Mouse (Mus musculus) heart, embryonic 14.5 days (tissue): ENCODE measurements at regions not wholly inside any gene's neighbourhood (a gene's known extent, or its start where the extent isn't known, plus 50 kb on each side); places are given as distances from the start of the nearest gene placed in this dataset.

Experiments used
- ATAC-seq: fragments of 200-750 bp; cut with Nextera tagmentation; 2 replicates; pipeline ENCODE4 v1.8.0; 2017; ENCODE audit warnings: low read depth, moderate TSS enrichment; ENCODE audit not compliant: insufficient number of reproducible peaks, insufficient read depth, low FRiP score
- H3K27ac ChIP-seq, 2 experiments: fragments of 200-500 bp in 1 of 2; fragments of 300-500 bp in 1 of 2; sonication (generic) in 1 of 2; replicated peaks in 1 of 2; 2 replicates each; pipeline ENCODE4 v1.5.1; 2012 to 2014; ENCODE audit warnings: low read depth in 2 of 2, low read length in 2 of 2, control low read depth in 1 of 2, mild to moderate bottlenecking in 1 of 2, mixed read lengths in 1 of 2; ENCODE audit not compliant: control insufficient read depth in 1 of 2, insufficient read depth in 1 of 2
- H3K27me3 ChIP-seq: fragments of 300-500 bp; sonication (generic); 2 replicates; pipeline ENCODE4 v1.6.1; 2014; ENCODE audit warnings: mild to moderate bottlenecking, low read length, control low read depth; ENCODE audit not compliant: control insufficient read depth, insufficient read depth
- H3K36me3 ChIP-seq: fragments of 300-500 bp; sonication (generic); 2 replicates; pipeline ENCODE4 v1.6.1; 2014; ENCODE audit warnings: mild to moderate bottlenecking, control low read depth, low read length, mixed read lengths; ENCODE audit not compliant: control insufficient read depth, insufficient read depth
- H3K4me1 ChIP-seq, 2 experiments: fragments of 200-500 bp in 1 of 2; fragments of 300-500 bp in 1 of 2; sonication (generic) in 1 of 2; 2 replicates each; pipeline ENCODE4 v1.6.1; 2012 to 2014; ENCODE audit warnings: low read length in 2 of 2, control low read depth in 1 of 2, mixed read lengths in 1 of 2; ENCODE audit not compliant: control insufficient read depth in 2 of 2, insufficient read depth in 2 of 2
- H3K4me2 ChIP-seq: fragments of 300-500 bp; sonication (generic); 2 replicates; pipeline ENCODE4 v1.6.1; 2014; ENCODE audit warnings: mild to moderate bottlenecking, low read length
- H3K4me3 ChIP-seq, 2 experiments: fragments of 200-500 bp in 1 of 2; fragments of 300-500 bp in 1 of 2; sonication (generic) in 1 of 2; 2 replicates each; pipeline ENCODE4 v1.5.1; 2012 to 2014; ENCODE audit warnings: low read length in 2 of 2, mild to moderate bottlenecking in 2 of 2, control low read depth in 1 of 2, low read depth in 1 of 2, moderate library complexity in 1 of 2; ENCODE audit not compliant: control insufficient read depth in 1 of 2, insufficient read depth in 1 of 2
- H3K9ac ChIP-seq: fragments of 300-500 bp; sonication (generic); 2 replicates; pipeline ENCODE4 v1.6.1; 2014; ENCODE audit warnings: mild to moderate bottlenecking, low read length
- H3K9me3 ChIP-seq: fragments of 300-500 bp; sonication (generic); 2 replicates; pipeline ENCODE4 v1.6.1; 2016; ENCODE audit warnings: low read length, control low read depth; ENCODE audit not compliant: control insufficient read depth
- WGBS: fragments of 180-500 bp; shearing (Covaris S2); extraction: QIAGEN DNeasy Blood & Tissue Kit; methylation state at CpG from one replicate; pipeline ENCODE4 v1.1.7; 2014; 5-methylcytosine and 5-hydroxymethylcytosine counted together

GRCm38 (mm10) chr6:67127727-67128126, 90.5 kb upstream of the Gadd45a start:
- no peak for ATAC-seq
- Histone ChIP-seq H3K4me1 (peaks cover 0 to 5% of the 10 kb centered on the region in 2 experiments; a peak in 1 of 4 replicates), H3K9me3 (peaks cover 4% of the 10 kb centered on the region; the same call in 1 of the 2 replicates), H3K4me2 (no peak overlapping the region), H3K9ac (no peak overlapping the region), H3K27ac (no peak overlapping the region), H3K27me3 (peaks cover 26% of the 10 kb centered on the region; the same call in 1 of the 2 replicates), H3K36me3 (no peaks in the 10 kb centered on the region), H3K4me3 (no peak overlapping the region)
- 75% methylated on average over 4 of the region's 4 CpGs for WGBS

DNA sequence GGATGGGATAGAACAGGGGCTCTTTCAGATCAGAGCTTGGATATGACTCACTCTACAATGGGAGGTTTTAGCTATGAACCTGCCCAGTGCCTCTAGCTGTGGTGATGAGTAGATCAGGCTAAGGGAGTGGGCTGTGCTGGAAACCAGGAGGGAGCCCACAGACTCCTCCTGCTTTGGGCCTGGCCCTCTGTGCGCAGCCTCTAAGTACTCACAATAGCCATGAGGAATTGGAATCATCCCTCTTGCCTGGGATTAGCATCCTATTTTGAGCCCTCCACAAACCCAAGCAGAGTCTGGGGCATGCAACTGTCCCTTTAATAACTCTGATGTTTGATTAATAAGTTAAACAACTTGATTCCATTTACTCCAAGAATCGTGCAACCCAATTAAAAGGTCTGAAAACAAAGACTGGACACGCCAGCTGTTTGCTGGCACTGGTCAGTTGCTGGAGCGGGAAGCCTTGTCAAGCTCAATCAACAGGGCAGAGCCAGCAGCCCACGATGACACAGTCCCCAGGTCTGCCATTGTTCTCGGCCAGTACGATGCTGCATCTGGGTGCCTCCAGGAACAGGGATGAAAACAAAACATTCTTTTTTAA, 88.6 kb upstream of the Gadd45a start:
- Histone ChIP-seq H3K4me3 (no peak overlapping the region), H3K4me2 (no peak overlapping the region), H3K9ac (no peak overlapping the region), H3K27me3 (peaks cover 25% of the 10 kb centered on the region; the same call in 1 of the 2 replicates), H3K4me1 (peaks cover 0 to 5% of the 10 kb centered on the region in 2 experiments; a peak in 1 of 4 replicates), H3K9me3 (no peaks in the 10 kb centered on the region), H3K27ac (no peak overlapping the region), H3K36me3 (no peaks in the 10 kb centered on the region)
- 73% methylated on average over 7 of the region's 7 CpGs for WGBS
- no peak for ATAC-seq

DNA sequence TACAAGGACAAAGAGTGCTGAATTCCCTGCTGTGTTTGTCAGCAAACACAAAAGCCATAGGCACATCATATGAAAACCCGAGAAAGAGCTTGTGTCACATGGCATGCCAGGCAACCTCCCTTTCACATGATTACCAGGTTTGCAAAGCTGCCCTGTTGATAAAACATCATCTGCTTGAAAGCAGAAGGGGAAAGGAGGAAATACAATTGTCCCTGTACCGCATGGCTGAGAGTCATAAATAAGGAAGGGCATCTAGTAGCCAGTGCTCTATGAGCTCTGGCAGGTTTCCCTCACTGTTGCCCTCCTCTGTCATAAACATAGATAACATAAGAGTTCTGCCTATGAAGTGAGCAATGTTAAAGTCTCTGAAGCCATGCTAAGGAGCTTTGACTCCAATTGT, 86.8 kb upstream of the Gadd45a start:
- Histone ChIP-seq H3K9me3 (no peaks in the 10 kb centered on the region), H3K36me3 (no peaks in the 10 kb centered on the region), H3K4me2 (no peak overlapping the region), H3K9ac (no peak overlapping the region), H3K27ac (no peak overlapping the region), H3K4me1 (peaks cover 0 to 4% of the 10 kb centered on the region in 2 experiments; a peak in 1 of 4 replicates), H3K27me3 (0 out of 2 replicates have a peak, but pooled peaks cover 10% of the 10 kb centered on the region), H3K4me3 (no peak overlapping the region)
- no peak for ATAC-seq
- WGBS: 68% methylated on average over 2 of the region's 2 CpGs

GRCm38 (mm10) chr6:67123071-67123470, 85.8 kb upstream of the Gadd45a start:
- Histone ChIP-seq H3K4me1 (no peaks in the 10 kb centered on the region), H3K36me3 (no peaks in the 10 kb centered on the region), H3K4me2 (no peak overlapping the region), H3K4me3 (no peak overlapping the region), H3K9me3 (no peaks in the 10 kb centered on the region), H3K27me3 (0 out of 2 replicates have a peak, but pooled peaks cover 10% of the 10 kb centered on the region), H3K27ac (no peak overlapping the region), H3K9ac (no peak overlapping the region)
- no peak for ATAC-seq
- WGBS: 66% methylated on average over 4 of the region's 4 CpGs

DNA sequence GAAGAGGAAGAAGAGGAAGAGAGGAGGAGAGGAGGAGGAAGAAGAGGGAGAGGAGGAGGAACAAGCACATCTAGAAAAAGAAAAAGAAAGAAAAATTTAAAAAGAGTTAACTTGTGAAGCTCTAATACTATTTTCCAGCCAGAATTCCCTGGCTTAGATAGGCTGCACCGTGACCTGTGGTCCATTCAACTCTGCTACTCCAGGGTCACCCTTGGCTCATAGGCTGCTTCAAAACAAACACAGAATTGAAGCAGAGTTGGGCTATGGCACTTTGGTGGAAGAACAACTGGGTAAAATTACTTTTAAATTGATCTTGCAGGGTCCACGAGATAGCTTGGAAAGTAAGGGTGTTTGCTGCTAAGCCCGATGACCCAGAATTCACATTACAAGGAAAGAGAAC, 79.0 kb upstream of the Gadd45a start:
- Histone ChIP-seq H3K9me3 (no peaks in the 10 kb centered on the region), H3K4me1 (0 out of 4 replicates have a peak, but pooled peaks cover 0 to 7% of the 10 kb centered on the region in 2 experiments), H3K27me3 (peaks cover 11% of the 10 kb centered on the region), H3K4me2 (no peak overlapping the region), H3K9ac (no peak overlapping the region), H3K36me3 (no peaks in the 10 kb centered on the region), H3K27ac (no peak overlapping the region), H3K4me3 (no peak overlapping the region)
- no peak for ATAC-seq
- WGBS: 80% methylated on average over 3 of the region's 3 CpGs

- 50% methylated on average over 1 of the region's 1 CpGs for WGBS
- no peak overlapping the region for H3K4me2 ChIP-seq
- H3K9me3 ChIP-seq: no peaks in the 10 kb centered on the region
- H3K27ac ChIP-seq: no peak overlapping the region
- H3K27me3 ChIP-seq: peaks cover 11% of the 10 kb centered on the region
- H3K9ac ChIP-seq: no peak overlapping the region
- H3K36me3 ChIP-seq: no peaks in the 10 kb centered on the region
- ATAC-seq: no peak
- H3K4me1 ChIP-seq: 0 out of 4 replicates have a peak, but pooled peaks cover 0 to 7% of the 10 kb centered on the region in 2 experiments
- H3K4me3 ChIP-seq: no peak overlapping the region
Measured at GRCm38 (mm10) chr6:67115505-67116303, 78.4 kb upstream of the Gadd45a start.

DNA sequence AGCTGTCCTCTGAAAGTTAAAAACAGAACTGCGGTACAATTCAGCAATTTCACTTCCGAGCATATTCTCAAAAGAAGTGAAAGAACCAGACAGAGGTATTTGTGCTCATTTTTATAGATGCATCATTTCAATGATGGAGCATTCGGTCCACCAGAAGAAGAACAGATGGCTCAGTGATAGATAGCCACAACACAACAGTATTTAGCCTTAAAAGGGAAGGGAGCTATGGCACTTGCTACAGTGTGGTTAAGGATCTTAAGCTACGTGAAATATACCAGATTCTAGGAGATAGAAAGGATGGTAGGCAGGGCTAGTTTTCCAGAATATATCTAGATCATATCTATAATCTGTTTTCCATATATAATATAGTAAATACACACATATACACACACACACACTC, 77.5 kb upstream of the Gadd45a start:
- 0 out of 4 replicates have a peak, but pooled peaks cover 0 to 7% of the 10 kb centered on the region in 2 experiments for H3K4me1 ChIP-seq
- no peak for ATAC-seq
- whole genome bisulfite sequencing: 91% methylated on average over 4 of the region's 4 CpGs
- H3K9ac ChIP-seq: no peak overlapping the region
- H3K4me2 ChIP-seq: no peak overlapping the region
- no peaks in the 10 kb centered on the region for H3K9me3 ChIP-seq
- no peaks in the 10 kb centered on the region for H3K36me3 ChIP-seq
- no peak overlapping the region for H3K4me3 ChIP-seq
- peaks cover 11% of the 10 kb centered on the region for H3K27me3 ChIP-seq
- no peak overlapping the region for H3K27ac ChIP-seq
